Mouse (Mus musculus) midbrain, embryonic 15.5 days (tissue): ENCODE results near the gene Ccn6. TPM values are rescaled to one million over a fixed set of nuclear protein-coding genes. Genes with fewer than 3 reads are reported as not detected.

Source experiments
- ATAC-seq: fragments of 200-750 bp; cut with Nextera tagmentation; replicated peaks from 2 replicates; pipeline ENCODE4 v1.8.0; 2017; ENCODE audit warnings: moderate TSS enrichment
- H3K27ac ChIP-seq: fragments of 300-500 bp; sonication (generic); 2 replicates; pipeline ENCODE4 v1.5.1; 2015; ENCODE audit warnings: mild to moderate bottlenecking, inconsistent platforms
- H3K27me3 ChIP-seq: fragments of 300-500 bp; sonication (generic); replicated peaks from 2 replicates; pipeline ENCODE4 v1.6.1; 2015; ENCODE audit warnings: inconsistent platforms
- H3K36me3 ChIP-seq: fragments of 300-500 bp; sonication (generic); replicated peaks from 2 replicates; pipeline ENCODE4 v1.6.1; 2015; ENCODE audit warnings: inconsistent platforms
- H3K4me1 ChIP-seq: fragments of 300-500 bp; sonication (generic); 2 replicates; pipeline ENCODE4 v1.6.1; 2015; ENCODE audit warnings: inconsistent platforms
- H3K4me2 ChIP-seq: fragments of 300-500 bp; sonication (generic); 2 replicates; pipeline ENCODE4 v1.6.1; 2015; ENCODE audit warnings: inconsistent platforms, mild to moderate bottlenecking, moderate library complexity
- H3K4me3 ChIP-seq: fragments of 300-500 bp; sonication (generic); 2 replicates; pipeline ENCODE4 v1.5.1; 2015; ENCODE audit warnings: mild to moderate bottlenecking, inconsistent platforms
- H3K9ac ChIP-seq: fragments of 300-500 bp; sonication (generic); 2 replicates; pipeline ENCODE4 v1.6.1; 2015; ENCODE audit warnings: mild to moderate bottlenecking, inconsistent platforms
- H3K9me3 ChIP-seq: fragments of 300-500 bp; sonication (generic); 2 replicates; pipeline ENCODE4 v1.6.1; 2016; ENCODE audit warnings: inconsistent platforms
- WGBS: fragments of 180-500 bp; shearing (Covaris S2); methylation state at CpG from one replicate; pipeline ENCODE4 v1.1.7; 2015; ENCODE audit warnings: mixed read lengths; 5-methylcytosine and 5-hydroxymethylcytosine counted together
- polyA plus RNA-seq: library from polyadenylated mRNA; unstranded; fragments of >200 nt; fragmentation: Nextera tagmentation; extraction: Ambion mirVana; gene quantifications from 2 replicates; pipeline ENCODE4 v1.2.1, GENCODE M21; 2015

Ccn6 gene
- polyA plus RNA-seq, 1 experiment from 2014 or later, result 0.31 TPM

DNA sequence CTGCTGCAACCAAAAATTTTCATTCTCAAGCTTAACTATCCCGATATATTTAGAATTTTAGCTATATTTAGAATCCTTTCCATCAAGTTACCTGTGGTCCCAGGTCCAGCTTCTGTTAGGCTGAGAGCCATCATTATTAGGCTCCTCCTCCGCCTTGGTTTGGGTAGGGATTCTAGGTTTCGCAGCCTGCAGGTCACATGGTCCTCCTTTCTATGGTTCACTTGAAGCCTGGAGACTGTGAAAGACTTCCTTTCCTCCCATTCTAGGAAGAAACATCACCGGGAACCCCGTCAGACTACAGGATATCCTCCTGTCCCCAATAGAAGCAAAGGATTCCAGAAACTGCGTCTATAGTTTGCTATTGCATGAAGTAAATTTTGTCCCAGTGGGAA lies 8.9 kb upstream of the Ccn6 start:
- Histone ChIP-seq H3K4me1 (peaks cover 29% of the 10 kb centered on the region), H3K9me3 (no peaks in the 10 kb centered on the region), H3K36me3 (no peaks in the 10 kb centered on the region), H3K27me3 (no peaks in the 10 kb centered on the region), H3K4me2 (peak overlapping the region; percentile 72), H3K9ac (peak overlapping the region; percentile 20; the same call in 1 of the 2 replicates), H3K27ac (peak overlapping the region; percentile 97), H3K4me3 (peak overlapping the region; percentile 43; the same call in 1 of the 2 replicates)
- 70% methylated on average over 6 of the region's 6 CpGs for WGBS
- no peak for ATAC-seq

DNA sequence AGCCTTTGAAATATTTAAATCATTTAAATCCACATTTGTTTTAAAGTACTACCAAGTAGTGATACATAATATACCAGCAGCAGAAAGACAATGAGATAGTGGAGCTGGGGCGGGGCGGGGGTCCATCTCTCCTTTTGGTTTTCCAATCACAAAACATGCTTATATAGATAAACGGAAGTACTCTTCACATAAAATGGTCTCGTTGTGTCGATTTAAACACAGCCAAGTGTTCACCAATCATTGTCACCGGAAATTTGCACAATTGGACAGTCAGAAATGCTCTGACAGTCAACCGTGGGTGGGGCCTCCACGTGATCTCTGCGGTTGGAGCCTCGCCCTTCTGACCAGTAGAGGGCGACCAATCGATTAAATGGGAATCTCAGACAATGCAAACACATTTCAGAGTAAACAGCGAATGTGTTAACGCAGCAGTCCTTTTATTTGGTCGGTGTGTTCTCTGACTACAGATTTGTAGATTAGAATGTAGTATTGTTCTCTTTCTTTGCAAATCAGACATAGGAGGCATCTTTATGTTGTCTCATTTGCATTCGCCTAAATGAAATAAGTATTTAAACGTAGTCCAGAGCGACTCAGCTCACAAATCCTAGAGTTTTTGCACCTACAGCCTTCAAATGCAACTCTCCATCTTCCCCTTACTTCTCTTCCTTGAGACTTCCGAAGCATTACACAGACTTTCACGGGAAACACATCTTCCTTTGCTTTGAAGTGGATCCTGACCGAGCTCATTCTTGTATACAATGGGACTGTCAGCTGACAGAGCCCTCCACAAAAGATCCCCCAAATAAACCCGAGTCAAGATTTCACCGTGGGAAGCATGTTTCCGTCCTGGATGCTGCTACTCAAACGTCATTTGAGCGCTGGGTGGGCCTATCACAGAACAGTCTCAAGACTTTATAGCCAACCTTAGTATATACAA lies 8.3 kb upstream of the Ccn6 start:
- peak overlapping the region; percentile 97 for H3K27ac ChIP-seq
- H3K27me3 ChIP-seq, result no peaks in the 10 kb centered on the region
- H3K36me3 ChIP-seq, result no peaks in the 10 kb centered on the region
- peak overlapping the region; percentile 63 for H3K9ac ChIP-seq
- 5% methylated on average over 26 of the region's 26 CpGs for WGBS
- no peaks in the 10 kb centered on the region for H3K9me3 ChIP-seq
- ATAC-seq, result peak; percentile 89
- H3K4me2 ChIP-seq, result peak overlapping the region; percentile 72
- peaks cover 31% of the 10 kb centered on the region for H3K4me1 ChIP-seq
- peak overlapping the region; percentile 43 for H3K4me3 ChIP-seq

DNA sequence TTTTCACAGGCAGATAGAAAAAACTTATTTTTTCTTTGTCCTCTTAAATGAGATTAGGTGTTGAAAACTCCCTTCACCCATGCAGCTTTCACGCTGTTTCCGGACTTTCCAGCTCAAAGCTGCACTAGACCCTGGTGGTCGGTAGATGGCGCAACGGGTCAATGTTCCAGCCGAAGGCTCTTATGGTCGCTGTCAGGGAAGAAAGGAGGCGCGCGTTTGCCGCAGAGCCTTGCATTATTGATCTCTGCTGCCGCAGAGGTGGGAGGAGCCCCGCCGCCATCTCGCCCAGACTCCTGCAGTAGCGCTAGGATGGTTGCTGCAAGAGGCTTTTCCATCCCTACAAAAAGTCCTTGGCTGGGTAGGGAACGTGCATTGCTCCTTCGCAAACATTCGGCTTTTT lies 7.5 kb upstream of the Ccn6 start:
- WGBS, result under 1% methylated on average over 19 of the region's 19 CpGs
- ATAC-seq, result peak; percentile 95

DNA sequence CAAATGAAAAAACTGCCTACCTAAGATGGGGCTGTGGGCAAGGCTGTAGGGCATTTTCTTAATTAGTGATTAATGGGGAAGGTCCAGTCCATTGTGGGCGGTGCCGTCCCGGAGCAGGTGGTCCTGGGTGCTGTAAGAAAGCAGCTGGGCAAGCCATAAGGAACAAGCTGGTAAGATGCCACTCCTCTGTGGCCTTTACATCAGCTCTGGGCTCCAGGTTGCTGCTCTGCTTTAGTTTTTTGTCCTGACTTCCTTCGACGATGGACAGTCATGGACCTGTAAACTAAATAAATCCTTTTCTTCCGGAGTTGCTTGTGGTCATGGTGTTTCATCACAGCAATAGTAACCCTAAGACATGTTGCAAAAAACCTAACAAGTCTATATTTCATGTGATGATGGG lies 7.1 kb upstream of the Ccn6 start:
- 10% methylated on average over 6 of the region's 6 CpGs for WGBS

More for the DNA sequence above, 7.5 kb upstream of the Ccn6 start:
- Histone ChIP-seq H3K27ac (peak overlapping the region; percentile 97), H3K9ac (peak overlapping the region; percentile 63), H3K4me3 (peak overlapping the region; percentile 43), H3K27me3 (no peaks in the 10 kb centered on the region), H3K9me3 (no peaks in the 10 kb centered on the region), H3K4me1 (peaks cover 38% of the 10 kb centered on the region), H3K4me2 (peak overlapping the region; percentile 72), H3K36me3 (no peaks in the 10 kb centered on the region)

DNA sequence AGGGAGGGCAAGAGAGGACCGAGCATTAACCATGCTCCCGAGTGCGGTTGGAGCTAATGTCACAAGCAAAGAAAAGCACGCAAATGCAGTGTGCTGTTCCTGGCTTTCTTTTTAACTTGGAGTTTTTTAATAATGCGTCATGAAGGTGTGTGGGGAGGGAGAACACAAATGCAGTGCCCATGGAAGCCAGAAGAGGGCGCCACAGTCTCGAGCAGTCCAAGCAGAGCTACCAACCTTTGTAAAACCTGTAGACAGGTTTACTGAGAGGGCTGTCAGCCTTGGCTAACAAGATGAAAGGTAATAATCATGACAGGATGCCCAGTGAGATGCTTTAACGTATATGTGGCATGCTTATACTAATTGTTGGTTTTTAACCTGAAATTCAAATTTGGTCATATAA lies 6.6 kb upstream of the Ccn6 start:
- peak overlapping the region; percentile 24; the same call in 1 of the 2 replicates for H3K9ac ChIP-seq
- H3K27me3 ChIP-seq, result no peaks in the 10 kb centered on the region
- H3K4me3 ChIP-seq, result peak overlapping the region; percentile 18; the same call in 1 of the 2 replicates
- WGBS, result 3% methylated on average over 8 of the region's 8 CpGs
- no peaks in the 10 kb centered on the region for H3K36me3 ChIP-seq
- H3K4me1 ChIP-seq, result peaks cover 48% of the 10 kb centered on the region
- peak; percentile 5; the same call in 1 of the 2 replicates for ATAC-seq
- H3K4me2 ChIP-seq, result peak overlapping the region; percentile 72
- no peaks in the 10 kb centered on the region for H3K9me3 ChIP-seq
- peak overlapping the region; percentile 97 for H3K27ac ChIP-seq

More for the DNA sequence above, 7.1 kb upstream of the Ccn6 start:
- Histone ChIP-seq H3K4me2 (peak overlapping the region; percentile 72), H3K9ac (peak overlapping the region; percentile 21; the same call in 1 of the 2 replicates), H3K4me3 (peak overlapping the region; percentile 15), H3K27me3 (no peaks in the 10 kb centered on the region), H3K27ac (peak overlapping the region; percentile 97), H3K9me3 (no peaks in the 10 kb centered on the region), H3K36me3 (no peaks in the 10 kb centered on the region), H3K4me1 (peaks cover 42% of the 10 kb centered on the region)
- peak; percentile 9 for ATAC-seq

DNA sequence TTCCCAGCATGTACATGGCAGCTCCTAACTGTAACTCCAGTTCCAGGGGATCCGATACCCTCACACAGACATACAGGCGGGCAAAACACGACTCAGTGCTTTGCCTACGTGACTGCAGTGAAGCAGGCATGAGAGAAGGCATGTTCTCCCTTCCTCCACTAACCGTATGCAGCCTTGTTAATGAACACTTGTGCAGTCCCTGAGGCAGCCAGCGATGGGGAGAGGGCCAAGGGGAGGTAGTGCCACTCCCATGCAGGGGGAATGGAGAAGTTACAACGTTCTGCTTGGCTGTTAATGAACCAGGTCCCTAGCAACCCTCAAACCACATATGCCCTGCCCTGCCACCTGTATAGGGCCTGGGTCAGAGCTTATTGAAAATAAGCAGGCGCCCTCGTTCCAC lies 6.0 kb upstream of the Ccn6 start:
- Histone ChIP-seq H3K4me2 (peak overlapping the region; percentile 72), H3K4me3 (no peak overlapping the region), H3K9ac (peak overlapping the region; percentile 24; the same call in 1 of the 2 replicates), H3K27me3 (no peaks in the 10 kb centered on the region), H3K4me1 (peaks cover 51% of the 10 kb centered on the region), H3K36me3 (no peaks in the 10 kb centered on the region), H3K9me3 (no peaks in the 10 kb centered on the region), H3K27ac (peak overlapping the region; percentile 56; the same call in 1 of the 2 replicates)
- ATAC-seq, result 0 out of 2 replicates have a peak, but pooled peaks have one; percentile 1
- WGBS, result 42% methylated on average over 9 of the region's 9 CpGs

DNA sequence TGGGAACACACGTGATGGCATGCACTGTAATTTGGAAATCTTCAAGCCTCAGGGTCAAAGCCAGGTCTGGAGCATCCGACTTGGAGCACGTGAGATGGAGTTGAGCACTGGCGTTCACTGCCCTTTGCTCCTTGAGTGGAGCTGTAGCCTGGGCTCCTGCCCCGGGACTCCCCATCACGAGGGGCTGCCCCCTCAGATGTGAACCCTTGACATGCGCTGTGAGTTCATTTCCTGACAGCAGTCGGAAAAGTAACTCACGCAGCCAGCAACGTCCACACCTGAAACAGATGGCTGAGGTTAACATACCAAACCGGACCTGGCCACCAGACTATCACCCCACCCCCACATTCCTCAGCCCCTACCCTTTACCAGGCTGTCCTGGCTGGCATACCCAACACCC lies 4.0 kb upstream of the Ccn6 start:
- Histone ChIP-seq H3K9me3 (no peaks in the 10 kb centered on the region), H3K9ac (no peak overlapping the region), H3K4me3 (no peak overlapping the region), H3K27me3 (no peaks in the 10 kb centered on the region), H3K4me2 (no peak overlapping the region), H3K36me3 (no peaks in the 10 kb centered on the region), H3K27ac (no peak overlapping the region), H3K4me1 (peaks cover 43% of the 10 kb centered on the region)
- WGBS, result 90% methylated on average over 11 of the region's 11 CpGs
- no peak for ATAC-seq

DNA sequence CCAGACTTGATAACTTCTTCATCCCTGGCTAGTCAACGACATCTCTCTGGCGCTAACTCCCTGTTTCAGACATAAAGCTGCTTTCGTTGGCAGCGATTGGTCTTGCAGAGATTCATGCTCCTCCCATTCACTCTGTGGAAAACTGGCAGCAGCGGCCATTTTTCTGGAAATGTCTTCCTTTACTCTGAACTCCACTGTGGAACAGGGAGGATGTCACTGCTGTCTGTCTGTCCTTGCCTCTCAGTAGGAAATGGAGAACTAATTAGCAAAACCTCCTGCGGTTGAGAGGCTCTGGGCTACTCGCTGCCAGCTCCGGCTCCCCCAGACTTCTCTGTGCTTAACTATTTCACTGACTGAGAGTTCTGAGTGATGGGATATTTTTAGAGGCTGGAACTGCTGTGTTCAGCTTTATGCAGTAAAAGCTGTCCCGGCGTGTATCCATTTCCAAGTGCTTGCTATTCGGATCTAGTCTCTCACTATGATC lies 2.1 kb upstream of the Ccn6 start:
- peak overlapping the region; percentile 39; the same call in 1 of the 2 replicates for H3K9ac ChIP-seq
- no peaks in the 10 kb centered on the region for H3K27me3 ChIP-seq
- peak overlapping the region; percentile 88 for H3K27ac ChIP-seq
- H3K4me2 ChIP-seq, result peak overlapping the region; percentile 44
- WGBS, result 7% methylated on average over 11 of the region's 11 CpGs
- no peaks in the 10 kb centered on the region for H3K36me3 ChIP-seq
- peaks cover 33% of the 10 kb centered on the region for H3K4me1 ChIP-seq
- no peaks in the 10 kb centered on the region for H3K9me3 ChIP-seq
- peak; percentile 56 for ATAC-seq
- peak overlapping the region; percentile 40 for H3K4me3 ChIP-seq

DNA sequence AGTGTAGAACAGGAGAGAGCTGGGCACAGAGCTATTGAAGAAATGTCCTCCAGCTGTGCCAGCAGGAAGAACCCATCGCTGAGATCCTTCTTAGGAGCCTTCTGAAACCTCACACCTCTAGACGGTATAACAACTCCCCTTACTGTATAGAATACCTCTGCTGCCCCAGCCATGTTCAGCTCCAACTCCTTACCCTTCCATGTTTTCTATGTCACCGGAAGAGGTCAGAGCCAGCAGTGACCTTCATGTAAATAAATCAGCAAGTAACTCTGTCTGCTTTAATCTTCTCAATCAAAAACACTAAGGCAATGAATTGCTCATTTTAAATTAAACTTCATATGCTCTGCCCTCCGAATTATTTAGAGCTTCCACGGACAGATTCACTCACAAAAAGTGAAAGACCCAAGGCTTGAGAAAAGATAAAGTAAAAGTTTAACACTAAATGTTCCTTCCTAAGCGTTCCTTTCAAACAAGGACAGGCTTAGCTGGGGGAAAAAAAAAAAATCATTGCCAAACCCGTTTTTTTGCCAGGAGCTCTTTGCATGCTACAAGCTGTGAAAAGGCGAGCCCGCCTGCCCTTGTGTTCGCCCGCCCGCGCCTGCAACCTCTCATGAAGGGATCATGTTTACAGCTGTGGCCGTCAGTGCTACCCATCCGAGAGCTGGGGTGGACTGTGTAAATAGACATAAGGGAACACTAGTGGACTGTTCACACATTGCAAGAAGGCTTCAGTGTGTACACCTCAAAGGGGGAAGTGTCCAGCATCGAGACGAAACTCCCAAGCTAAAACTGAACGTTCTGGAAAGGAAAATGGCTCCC lies 719 bp downstream of the Ccn6 start:
- H3K4me1 ChIP-seq, result peaks cover 22% of the 10 kb centered on the region
- H3K4me2 ChIP-seq, result no peak overlapping the region
- no peaks in the 10 kb centered on the region for H3K9me3 ChIP-seq
- H3K4me3 ChIP-seq, result no peak overlapping the region
- H3K36me3 ChIP-seq, result no peaks in the 10 kb centered on the region
- no peaks in the 10 kb centered on the region for H3K27me3 ChIP-seq
- ATAC-seq, result no peak
- 47% methylated on average over 18 of the region's 18 CpGs for WGBS
- no peak overlapping the region for H3K27ac ChIP-seq
- no peak overlapping the region for H3K9ac ChIP-seq

DNA sequence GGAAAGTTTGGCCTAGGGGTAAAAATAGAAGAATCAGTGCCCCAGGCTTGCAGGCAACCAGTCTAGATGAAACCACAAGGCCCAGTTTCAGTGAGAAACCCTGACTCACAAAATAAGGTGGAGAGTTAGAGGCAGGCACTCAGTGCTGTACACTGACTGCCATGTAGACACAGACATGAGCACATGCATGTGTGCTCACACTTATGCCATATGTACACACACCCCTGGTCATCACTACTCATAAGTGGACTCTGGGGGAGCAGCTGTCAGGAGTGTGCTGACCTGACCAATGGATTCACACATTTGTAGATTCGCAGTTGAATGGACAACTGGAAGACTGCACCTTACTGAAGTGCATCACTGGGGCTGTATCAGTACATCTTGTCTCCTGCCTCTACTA lies 2.2 kb downstream of the Ccn6 start:
- Histone ChIP-seq H3K4me2 (no peak overlapping the region), H3K4me3 (no peak overlapping the region), H3K9me3 (no peaks in the 10 kb centered on the region), H3K9ac (no peak overlapping the region), H3K4me1 (peaks cover 15% of the 10 kb centered on the region), H3K36me3 (no peaks in the 10 kb centered on the region), H3K27me3 (no peaks in the 10 kb centered on the region), H3K27ac (no peak overlapping the region)
- ATAC-seq, result no peak
- 89% methylated on average over 1 of the region's 1 CpGs for WGBS

DNA sequence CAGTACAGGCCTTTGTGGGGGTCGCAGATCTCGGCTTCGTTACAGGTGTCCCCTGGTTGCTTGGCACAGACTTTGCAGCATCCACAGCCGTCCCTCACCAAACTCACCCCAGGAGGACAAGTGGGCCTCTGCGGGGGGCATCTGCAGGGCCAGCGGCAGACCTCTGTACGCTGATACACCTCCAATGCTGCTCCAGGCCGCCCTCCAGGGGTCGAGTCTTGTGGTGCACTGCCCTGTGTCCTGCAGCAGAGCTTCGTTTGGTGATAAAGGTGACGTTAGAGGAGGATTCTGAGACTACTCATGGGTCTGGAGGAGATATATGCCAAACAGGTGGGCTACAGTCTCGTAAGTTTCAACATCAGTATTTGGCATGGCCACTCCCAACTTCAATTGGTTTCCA lies 5.3 kb downstream of the Ccn6 start:
- WGBS, result 54% methylated on average over 12 of the region's 12 CpGs
- Histone ChIP-seq H3K9ac (no peak overlapping the region), H3K4me3 (no peak overlapping the region), H3K4me1 (no peaks in the 10 kb centered on the region), H3K9me3 (no peaks in the 10 kb centered on the region), H3K36me3 (no peaks in the 10 kb centered on the region), H3K27me3 (no peaks in the 10 kb centered on the region), H3K4me2 (no peak overlapping the region), H3K27ac (no peak overlapping the region)
- ATAC-seq, result no peak

DNA sequence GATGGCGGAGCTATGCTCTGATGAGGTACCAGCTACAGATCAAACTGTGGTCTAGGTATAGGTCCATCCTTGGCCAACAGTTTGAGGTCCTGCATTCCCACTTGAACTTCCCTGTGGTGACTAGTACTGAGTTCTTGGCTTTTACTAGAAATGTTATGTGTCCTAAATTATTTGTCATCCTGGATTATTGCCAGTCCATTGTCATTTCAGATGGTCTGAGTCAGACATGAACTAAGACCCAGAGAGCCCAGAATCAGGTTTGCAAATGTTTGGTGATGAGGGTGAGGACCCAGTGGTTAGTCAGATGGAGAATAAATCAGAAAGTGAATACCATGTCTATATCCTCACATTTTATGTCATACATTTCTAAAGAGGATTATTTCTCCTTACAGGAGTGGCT lies 6.3 kb downstream of the Ccn6 start:
- no peak overlapping the region for H3K4me2 ChIP-seq
- no peak overlapping the region for H3K9ac ChIP-seq
- ATAC-seq, result no peak
- no peaks in the 10 kb centered on the region for H3K9me3 ChIP-seq
- no peak overlapping the region for H3K4me3 ChIP-seq
- no peaks in the 10 kb centered on the region for H3K4me1 ChIP-seq
- H3K36me3 ChIP-seq, result no peaks in the 10 kb centered on the region
- WGBS, result 95% methylated on average over 1 of the region's 1 CpGs
- no peaks in the 10 kb centered on the region for H3K27me3 ChIP-seq
- no peak overlapping the region for H3K27ac ChIP-seq
